Mouse (Mus musculus): ENCODE measurements around the gene Slc25a31. TPM values are rescaled to one million over a fixed set of nuclear protein-coding genes. Genes with fewer than 3 reads are reported as not detected.

The Slc25a31 gene
- total and polyA plus RNA-seq, 3 experiments = not detected

DNA sequence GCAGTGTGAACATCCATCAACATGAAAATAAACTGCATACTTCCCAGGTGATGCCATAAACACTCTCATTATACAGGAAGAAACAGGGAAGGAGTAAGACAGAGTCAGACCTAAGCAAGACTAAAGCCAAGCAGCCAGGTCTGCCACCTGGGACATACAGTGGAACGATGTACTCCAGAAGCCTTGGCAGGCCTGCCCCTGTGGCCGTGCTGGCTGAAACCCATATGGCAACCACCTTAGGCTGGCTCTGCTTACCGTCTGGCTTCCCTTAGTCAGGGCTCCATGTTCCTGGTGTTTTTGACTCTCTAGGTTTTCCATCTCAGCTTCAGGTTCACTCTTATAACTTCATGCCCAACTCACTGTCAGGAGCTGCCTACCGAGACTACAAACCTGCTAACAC, 42.5 kb upstream of the Slc25a31 start:
- Histone ChIP-seq H3K36me3 (replicated peaks in 1 of 2; ENCODE audit: control insufficient read depth in 1 of 2, insufficient read depth in 1 of 2, low read length in 1 of 2) (no peaks in the 10 kb centered on the region), H3K79me2 (replicated peaks; ENCODE audit: control insufficient read depth, extremely low read depth, insufficient read depth, poor library complexity, severe bottlenecking) (no peaks in the 10 kb centered on the region), H3K9ac (ENCODE audit: insufficient read depth, low read depth) (no peak overlapping the region), H3K27me3 (replicated peaks) (no peaks in the 10 kb centered on the region), H3K27ac (ENCODE audit: insufficient read depth, low read depth) (no peak overlapping the region), H3K4me1 (ENCODE audit: control insufficient read depth in 1 of 2, insufficient read depth in 2 of 2) (no peaks in the 10 kb centered on the region), H3K4me2 (ENCODE audit: insufficient read depth, low read depth, poor library complexity, severe bottlenecking) (no peak overlapping the region), H3K9me3 (replicated peaks; ENCODE audit: low read length) (peaks cover 2% of the 10 kb centered on the region), H3K4me3 (replicated peaks in 1 of 3; ENCODE audit: low read depth in 2 of 3, low read length in 2 of 3, poor library complexity in 1 of 3) (no peak overlapping the region)
- DNase-seq (ENCODE audit: extremely low read depth) = no peak
- in situ Hi-C loops (cut with MboI; ENCODE audit: low pct_ligation_motif_present, low pct_unique_long_range_greater_than_20kb, low sequenced_read_pairs) = no loop called here
- TF ChIP-seq MAX (IDR thresholded peaks at IDR 0.05; ENCODE audit: low read length) (no peak), ETS1 (conservative IDR thresholded peaks at IDR 0.05; ENCODE audit: low read depth, low read length) (no peak), EP300 (IDR thresholded peaks at IDR 0.05; ENCODE audit: low read length) (no peak), IRF4 (IDR thresholded peaks at IDR 0.05; ENCODE audit: low read depth, low read length) (no peak), NELFE (IDR thresholded peaks at IDR 0.05; ENCODE audit: low read depth, low read length) (no peak), MXI1 (IDR thresholded peaks at IDR 0.05; ENCODE audit: low read depth, low read length) (no peak), MYC (IDR thresholded peaks at IDR 0.05; ENCODE audit: low read depth, low read length) (no peak), KAT2A (IDR thresholded peaks at IDR 0.05; ENCODE audit: insufficient replicate concordance, low read length) (no peak), CHD1 (IDR thresholded peaks at IDR 0.05; ENCODE audit: low read depth, low read length) (no peak), NRF1 (IDR thresholded peaks at IDR 0.05; ENCODE audit: low read depth, low read length) (no peak), SMC3 (IDR thresholded peaks at IDR 0.05; ENCODE audit: low read depth, low read length) (no peak), ZNF384 (IDR thresholded peaks at IDR 0.05; ENCODE audit: low read depth, low read length) (no peak), CHD2 (IDR thresholded peaks at IDR 0.05; ENCODE audit: low read length) (no peak), USF1 (IDR thresholded peaks at IDR 0.05; ENCODE audit: low read depth, low read length) (no peak), POLR2A (IDR thresholded peaks at IDR 0.05; ENCODE audit: low read depth, low read length) (no peak), E2F4 (IDR thresholded peaks at IDR 0.05; ENCODE audit: insufficient replicate concordance, low read depth, low read length) (no peak), ZMIZ1 (IDR thresholded peaks at IDR 0.05; ENCODE audit: low read depth, low read length) (no peak), BHLHE40 (IDR thresholded peaks at IDR 0.05; ENCODE audit: low read depth, low read length) (no peak), ELF1 (IDR thresholded peaks at IDR 0.05; ENCODE audit: low read depth, low read length) (no peak)
- dilution Hi-C loops (cut with MboI; ENCODE audit: extremely low pct_ligation_motif_present, extremely low pct_unique_long_range_greater_than_20kb, low sequenced_read_pairs) = no loop called here

DNA sequence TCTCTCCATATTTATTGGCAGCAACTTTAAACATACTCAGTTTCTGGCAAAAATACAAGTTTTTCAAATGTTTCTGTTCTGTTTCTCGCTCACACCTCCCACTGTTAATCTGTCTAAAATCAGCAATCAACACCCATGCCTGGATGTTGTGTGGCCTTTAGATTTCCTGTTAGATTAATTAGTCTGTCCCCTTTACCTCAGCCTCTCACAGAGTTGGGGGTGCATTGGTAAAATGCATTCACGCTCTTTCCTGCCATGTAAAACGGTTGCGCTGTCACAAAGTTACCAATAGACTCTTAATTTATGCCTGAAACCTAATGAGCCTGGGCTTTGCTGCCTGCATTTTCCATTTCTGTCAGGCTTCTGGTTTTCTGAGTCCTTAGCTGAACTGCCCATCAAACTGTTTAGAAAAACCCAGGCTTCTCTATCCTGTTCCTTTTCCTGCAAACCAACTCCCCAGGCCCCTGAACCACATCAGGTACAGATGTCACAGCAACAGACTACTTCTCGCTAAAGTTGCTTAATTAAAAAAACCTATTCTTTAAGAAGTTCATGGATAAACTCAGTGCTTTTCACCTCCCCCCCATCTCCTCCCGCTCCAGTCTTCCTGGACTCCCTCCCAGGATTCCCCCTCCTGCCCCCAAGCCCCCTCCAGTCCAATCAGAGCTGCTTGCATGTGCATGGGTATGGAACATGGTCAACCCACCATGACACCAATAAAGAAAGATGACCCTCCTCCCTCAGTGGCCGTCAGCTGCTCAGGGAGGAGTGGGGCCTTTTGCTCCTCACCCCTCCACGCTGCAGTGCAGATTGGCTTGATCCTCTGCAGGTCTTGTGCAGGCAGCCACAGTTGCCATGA, 41.6 kb upstream of the Slc25a31 start:
- in situ Hi-C loops (cut with MboI; ENCODE audit: low pct_ligation_motif_present, low pct_unique_long_range_greater_than_20kb, low sequenced_read_pairs) = no loop called here

More for the DNA sequence above, 41.6 kb upstream of the Slc25a31 start:
- H3K4me1 ChIP-seq (ENCODE audit: control insufficient read depth in 1 of 2, insufficient read depth in 2 of 2) = no peaks in the 10 kb centered on the region
- no peaks in the 10 kb centered on the region for H3K79me2 ChIP-seq (replicated peaks; ENCODE audit: control insufficient read depth, extremely low read depth, insufficient read depth, poor library complexity, severe bottlenecking)
- H3K4me2 ChIP-seq (ENCODE audit: insufficient read depth, low read depth, poor library complexity, severe bottlenecking) = no peak overlapping the region
- no peak overlapping the region for H3K4me3 ChIP-seq (replicated peaks in 1 of 3; ENCODE audit: low read depth in 2 of 3, low read length in 2 of 3, poor library complexity in 1 of 3)
- dilution Hi-C loops (cut with MboI; ENCODE audit: extremely low pct_ligation_motif_present, extremely low pct_unique_long_range_greater_than_20kb, low sequenced_read_pairs) = no loop called here
- DNase-seq (ENCODE audit: extremely low read depth) = no peak
- no peak overlapping the region for H3K27ac ChIP-seq (ENCODE audit: insufficient read depth, low read depth)
- no peak overlapping the region for H3K9ac ChIP-seq (ENCODE audit: insufficient read depth, low read depth)
- peaks cover 2% of the 10 kb centered on the region for H3K9me3 ChIP-seq (replicated peaks; ENCODE audit: low read length)
- H3K36me3 ChIP-seq (replicated peaks in 1 of 2; ENCODE audit: control insufficient read depth in 1 of 2, insufficient read depth in 1 of 2, low read length in 1 of 2) = no peaks in the 10 kb centered on the region
- no peak for TF ChIP-seq ELF1 (IDR thresholded peaks at IDR 0.05; ENCODE audit: low read depth, low read length)
- no peak for TF ChIP-seq MAZ (IDR thresholded peaks at IDR 0.05; ENCODE audit: low read depth, low read length)
- no peak for TF ChIP-seq CHD2 (IDR thresholded peaks at IDR 0.05; ENCODE audit: low read length)
- TF ChIP-seq ZMIZ1 (IDR thresholded peaks at IDR 0.05; ENCODE audit: low read depth, low read length) = no peak
- TF ChIP-seq UBTF (IDR thresholded peaks at IDR 0.05; ENCODE audit: low read depth, low read length) = no peak
- TF ChIP-seq NRF1 (IDR thresholded peaks at IDR 0.05; ENCODE audit: low read depth, low read length) = no peak
- no peak for TF ChIP-seq HCFC1 (IDR thresholded peaks at IDR 0.05; ENCODE audit: low read depth, low read length)
- TF ChIP-seq E2F4 (IDR thresholded peaks at IDR 0.05; ENCODE audit: insufficient replicate concordance, low read depth, low read length) = no peak
- no peak for TF ChIP-seq GABPA (IDR thresholded peaks at IDR 0.05; ENCODE audit: insufficient replicate concordance, low read depth, low read length)
- TF ChIP-seq IRF4 (IDR thresholded peaks at IDR 0.05; ENCODE audit: low read depth, low read length) = no peak
- no peak for TF ChIP-seq NELFE (IDR thresholded peaks at IDR 0.05; ENCODE audit: low read depth, low read length)
- no peaks in the 10 kb centered on the region for H3K27me3 ChIP-seq (replicated peaks)
